Mouse (Mus musculus): Measurements from ENCODE around the gene Hoxb3. TPM values are rescaled to one million over a fixed set of nuclear protein-coding genes. Genes with fewer than 3 reads are reported as not detected.

Gene Hoxb3
- polyA plus RNA-seq, 1 experiment, result 11.0 TPM

DNA sequence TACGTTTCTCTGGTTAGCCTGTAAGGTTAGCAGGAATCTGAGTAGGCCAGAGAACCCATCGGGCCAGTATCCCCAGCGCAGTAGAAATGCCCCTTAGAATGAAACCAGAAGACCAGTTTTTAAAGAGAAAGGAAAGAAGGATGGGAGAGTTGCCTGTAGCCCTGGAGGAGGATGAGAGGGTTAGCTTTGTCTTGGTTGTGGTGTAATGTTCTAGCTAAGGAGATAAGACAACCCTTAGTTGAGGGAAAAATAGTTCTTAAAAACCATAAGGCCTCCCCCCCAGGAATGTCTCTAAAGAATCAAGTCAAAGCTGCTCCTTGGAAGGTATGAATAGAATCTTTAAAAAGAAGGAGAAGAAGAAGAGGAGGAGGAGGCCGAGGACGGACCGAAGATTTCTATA lies 388 bp upstream of the Hoxb3 start:
- Histone ChIP-seq H3K4me3 (replicated peaks; ENCODE audit: extremely low read depth, low read depth, low read length) (no peak overlapping the region), H3K4me1 (ENCODE audit: control insufficient read depth, insufficient read depth, low read length) (no peaks in the 10 kb centered on the region; the same call in none of the 2 replicates)
- no peak for DNase-seq
- TF ChIP-seq POLR2A (IDR thresholded peaks at IDR 0.05; ENCODE audit: borderline replicate concordance, extremely low read depth, low read depth, low read length), result no peak
- no peak for TF ChIP-seq CTCF (IDR thresholded peaks at IDR 0.05; ENCODE audit: insufficient read depth, low read length)
- 60% methylated on average over 6 of the region's 6 CpGs for WGBS

DNA sequence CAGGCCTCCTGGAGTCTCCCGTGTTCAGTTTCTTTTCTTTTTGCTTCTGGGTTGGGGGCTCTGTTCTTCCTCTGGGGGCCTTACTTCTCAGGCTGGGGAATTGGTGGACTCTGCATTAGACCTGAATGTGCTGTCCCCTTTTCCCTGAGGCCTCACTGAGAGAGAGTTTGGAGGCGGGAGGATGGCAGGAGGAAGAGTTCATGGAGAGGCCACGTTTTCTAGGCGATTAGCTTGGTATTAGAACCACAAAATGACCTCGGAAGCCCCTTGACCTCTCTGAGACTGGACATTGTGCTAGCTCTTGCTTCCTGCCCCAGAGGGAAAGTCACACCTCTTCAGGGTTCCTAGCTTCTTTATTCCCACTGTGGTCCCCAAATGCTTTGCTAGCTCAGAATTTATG lies 999 bp downstream of the Hoxb3 start:
- H3K4me1 ChIP-seq (ENCODE audit: control insufficient read depth, insufficient read depth, low read length), result no peaks in the 10 kb centered on the region; the same call in none of the 2 replicates
- TF ChIP-seq CTCF (IDR thresholded peaks at IDR 0.05; ENCODE audit: insufficient read depth, low read length), result no peak
- 28% methylated on average over 5 of the region's 5 CpGs for WGBS
- no peak for DNase-seq
- no peak overlapping the region for H3K4me3 ChIP-seq (replicated peaks; ENCODE audit: extremely low read depth, low read depth, low read length)

DNA sequence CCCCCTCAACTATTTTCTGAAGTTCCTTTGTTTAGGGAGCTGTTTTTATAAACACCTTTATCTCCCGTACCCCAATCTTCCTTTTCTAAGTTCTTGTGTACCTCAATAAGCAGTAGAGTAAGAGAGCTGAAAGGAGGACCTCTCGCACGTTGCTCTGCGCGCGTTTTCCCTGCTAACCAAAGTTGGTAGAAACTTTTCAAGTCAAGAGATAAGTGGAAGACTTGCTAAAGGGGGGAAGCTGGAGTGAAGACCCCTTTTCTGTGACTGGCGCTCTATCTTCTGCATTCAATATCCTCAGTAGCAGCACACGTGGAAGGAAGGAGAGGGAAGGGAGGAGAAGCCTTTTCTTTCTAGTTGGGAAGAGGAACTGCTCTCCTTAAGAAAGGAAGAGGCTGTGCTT lies 1.8 kb downstream of the Hoxb3 start:
- WGBS, result 49% methylated on average over 8 of the region's 8 CpGs

DNA sequence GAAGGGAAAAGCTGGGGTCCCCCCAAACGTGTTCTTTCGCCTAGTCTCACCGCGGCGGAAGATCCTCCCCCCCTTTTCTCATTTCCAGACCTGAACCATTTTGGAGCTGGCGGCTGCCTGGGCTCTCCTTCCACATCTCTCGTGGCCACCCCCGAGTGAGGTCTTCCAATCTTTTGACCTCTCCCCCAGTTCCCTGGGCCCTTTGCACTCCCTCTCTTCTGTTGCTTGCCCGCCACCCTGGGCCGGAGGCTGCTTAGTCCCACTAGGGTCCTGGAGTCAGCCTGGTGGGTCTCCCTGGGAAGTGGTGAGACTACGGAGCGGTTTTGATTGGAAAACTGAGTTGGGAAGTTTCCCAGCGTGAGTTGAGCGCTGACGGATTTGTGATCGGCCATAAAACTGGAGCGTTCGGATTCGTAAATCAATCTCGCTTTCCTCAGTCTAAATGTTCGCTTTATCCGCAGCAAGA lies 2.7 kb downstream of the Hoxb3 start:
- no peak for DNase-seq
- Histone ChIP-seq H3K4me1 (ENCODE audit: control insufficient read depth, insufficient read depth, low read length) (no peaks in the 10 kb centered on the region; the same call in none of the 2 replicates), H3K4me3 (replicated peaks; ENCODE audit: extremely low read depth, low read depth, low read length) (peak overlapping the region; percentile 19)
- 50% methylated on average over 22 of the region's 22 CpGs for WGBS
- TF ChIP-seq POLR2A (IDR thresholded peaks at IDR 0.05; ENCODE audit: borderline replicate concordance, extremely low read depth, low read depth, low read length) (no peak), CTCF (IDR thresholded peaks at IDR 0.05; ENCODE audit: insufficient read depth, low read length) (no peak)

More for the DNA sequence above, 1.8 kb downstream of the Hoxb3 start:
- TF ChIP-seq CTCF (IDR thresholded peaks at IDR 0.05; ENCODE audit: insufficient read depth, low read length) (no peak), POLR2A (IDR thresholded peaks at IDR 0.05; ENCODE audit: borderline replicate concordance, extremely low read depth, low read depth, low read length) (no peak)
- Histone ChIP-seq H3K4me3 (replicated peaks; ENCODE audit: extremely low read depth, low read depth, low read length) (no peak overlapping the region), H3K4me1 (ENCODE audit: control insufficient read depth, insufficient read depth, low read length) (no peaks in the 10 kb centered on the region; the same call in none of the 2 replicates)
- DNase-seq, result no peak

DNA sequence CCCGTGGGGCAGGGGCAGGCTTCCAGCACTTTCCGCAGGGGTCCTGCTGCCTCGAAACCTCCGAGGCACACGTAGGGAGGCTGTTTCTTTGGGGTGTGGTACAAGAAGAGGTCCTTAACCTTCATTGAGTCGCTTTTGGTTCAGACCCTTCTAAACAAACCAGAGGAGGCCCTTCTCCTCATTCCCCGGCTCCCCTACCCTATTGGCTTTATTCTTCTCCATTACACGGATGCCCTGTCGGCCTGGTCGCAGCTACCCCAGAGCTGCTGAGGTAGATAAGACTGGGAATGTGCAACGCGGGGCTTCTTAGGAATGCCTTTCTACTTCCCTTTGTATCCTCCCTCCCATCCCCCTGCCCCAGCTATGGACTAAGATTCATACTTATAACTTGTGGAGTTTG lies 3.6 kb downstream of the Hoxb3 start:
- Histone ChIP-seq H3K4me1 (ENCODE audit: control insufficient read depth, insufficient read depth, low read length) (no peaks in the 10 kb centered on the region; the same call in 1 of the 2 replicates), H3K4me3 (replicated peaks; ENCODE audit: extremely low read depth, low read depth, low read length) (no peak overlapping the region)
- WGBS, result 42% methylated on average over 12 of the region's 12 CpGs
- TF ChIP-seq CTCF (IDR thresholded peaks at IDR 0.05; ENCODE audit: insufficient read depth, low read length), result no peak
- TF ChIP-seq POLR2A (IDR thresholded peaks at IDR 0.05; ENCODE audit: borderline replicate concordance, extremely low read depth, low read depth, low read length), result no peak
- DNase-seq, result no peak

DNA sequence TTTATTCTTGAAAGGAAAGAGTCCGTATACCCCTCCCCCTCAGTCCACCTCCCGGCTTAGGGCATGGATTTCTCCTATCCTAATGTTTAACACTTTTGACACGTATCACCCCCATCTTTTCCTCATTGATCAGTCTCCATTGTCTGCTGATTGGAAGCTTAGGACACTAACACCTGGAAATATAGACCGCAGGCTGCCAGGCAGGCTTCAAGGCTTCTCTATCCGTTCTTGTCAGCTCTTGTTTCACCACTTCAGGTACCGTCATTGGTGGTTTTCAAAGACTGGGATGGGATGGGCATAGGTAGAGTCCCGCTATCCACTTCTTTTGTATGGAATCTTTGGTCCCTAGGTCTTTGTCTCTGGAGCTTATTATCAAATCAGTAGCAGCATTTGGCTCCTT lies 4.0 kb downstream of the Hoxb3 start:
- no peak for DNase-seq
- Histone ChIP-seq H3K4me1 (ENCODE audit: control insufficient read depth, insufficient read depth, low read length) (no peaks in the 10 kb centered on the region; the same call in 1 of the 2 replicates), H3K4me3 (replicated peaks; ENCODE audit: extremely low read depth, low read depth, low read length) (no peak overlapping the region)
- 63% methylated on average over 7 of the region's 7 CpGs for WGBS
- TF ChIP-seq CTCF (IDR thresholded peaks at IDR 0.05; ENCODE audit: insufficient read depth, low read length), result no peak
- no peak for TF ChIP-seq POLR2A (IDR thresholded peaks at IDR 0.05; ENCODE audit: borderline replicate concordance, extremely low read depth, low read depth, low read length)

DNA sequence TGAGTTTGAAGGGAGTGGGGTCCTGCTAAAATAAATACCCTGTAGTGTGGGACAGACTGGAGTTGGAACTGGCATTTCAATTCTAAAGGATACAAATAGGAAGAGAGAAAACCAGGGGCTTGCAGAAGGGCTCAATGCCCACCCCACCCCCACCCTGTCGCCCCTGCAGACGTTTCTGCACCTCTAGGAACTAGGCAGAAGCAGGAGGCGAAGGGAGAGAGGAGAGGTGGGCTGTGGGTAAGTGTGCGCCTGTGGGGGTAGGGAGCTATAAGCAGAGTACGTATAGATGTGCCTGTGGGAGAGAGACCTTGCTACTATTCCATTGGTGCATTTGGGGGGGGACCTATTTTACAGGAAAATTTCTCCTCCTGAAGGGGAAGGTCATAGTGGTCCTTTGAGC lies 4.6 kb downstream of the Hoxb3 start:
- H3K4me3 ChIP-seq (replicated peaks; ENCODE audit: extremely low read depth, low read depth, low read length), result no peak overlapping the region
- no peak for DNase-seq
- no peaks in the 10 kb centered on the region; the same call in 1 of the 2 replicates for H3K4me1 ChIP-seq (ENCODE audit: control insufficient read depth, insufficient read depth, low read length)
- 48% methylated on average over 5 of the region's 5 CpGs for WGBS
- TF ChIP-seq POLR2A (IDR thresholded peaks at IDR 0.05; ENCODE audit: borderline replicate concordance, extremely low read depth, low read depth, low read length) (no peak), CTCF (IDR thresholded peaks at IDR 0.05; ENCODE audit: insufficient read depth, low read length) (no peak)

DNA sequence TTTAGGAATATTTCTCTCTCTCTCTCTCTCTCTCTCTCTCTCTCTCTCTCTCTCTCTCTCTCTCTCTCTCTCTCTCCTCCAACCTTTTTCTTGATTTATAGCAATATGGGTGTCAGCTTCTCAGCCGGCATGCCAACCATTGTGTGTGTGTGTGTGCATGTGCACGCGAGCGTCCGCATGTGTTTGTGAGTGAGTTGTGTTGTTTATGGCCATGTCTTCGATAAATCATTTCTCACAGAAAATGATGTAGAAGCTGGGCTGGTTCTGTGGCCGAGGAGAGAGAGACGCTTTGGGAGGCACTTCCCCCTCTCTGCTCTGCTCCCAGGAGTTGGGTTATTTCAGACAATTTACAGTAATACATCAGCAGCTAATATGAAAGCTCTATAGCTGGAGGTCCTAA lies 5.5 kb downstream of the Hoxb3 start:
- no peak for DNase-seq
- Histone ChIP-seq H3K4me3 (replicated peaks; ENCODE audit: extremely low read depth, low read depth, low read length) (no peak overlapping the region), H3K4me1 (ENCODE audit: control insufficient read depth, insufficient read depth, low read length) (no peaks in the 10 kb centered on the region; the same call in 1 of the 2 replicates)
- TF ChIP-seq POLR2A (IDR thresholded peaks at IDR 0.05; ENCODE audit: borderline replicate concordance, extremely low read depth, low read depth, low read length), result no peak
- no peak for TF ChIP-seq CTCF (IDR thresholded peaks at IDR 0.05; ENCODE audit: insufficient read depth, low read length)
- 50% methylated on average over 8 of the region's 8 CpGs for WGBS

DNA sequence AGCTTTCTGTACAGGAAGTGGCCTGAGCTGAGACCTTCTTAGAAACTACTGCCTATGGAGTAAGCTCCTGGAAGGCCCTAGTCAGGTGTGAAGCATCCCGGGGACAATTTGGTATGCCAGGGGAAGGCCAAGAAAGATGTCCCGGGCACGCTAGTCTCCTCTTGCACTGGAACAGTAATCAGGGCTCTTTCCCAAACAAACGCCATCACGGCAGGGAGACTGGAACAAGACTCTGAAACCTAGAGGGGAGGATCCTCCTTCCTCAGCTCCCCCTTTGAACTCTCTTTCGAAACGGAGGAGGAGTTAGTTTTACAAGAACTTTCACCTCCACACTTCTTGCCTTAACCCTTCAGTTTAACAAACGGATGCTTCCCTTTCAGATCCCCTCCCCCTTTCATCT lies 9.0 kb downstream of the Hoxb3 start:
- peak overlapping the region; percentile 49 for H3K4me3 ChIP-seq (replicated peaks; ENCODE audit: extremely low read depth, low read depth, low read length)
- 36% methylated on average over 8 of the region's 8 CpGs for WGBS

DNA sequence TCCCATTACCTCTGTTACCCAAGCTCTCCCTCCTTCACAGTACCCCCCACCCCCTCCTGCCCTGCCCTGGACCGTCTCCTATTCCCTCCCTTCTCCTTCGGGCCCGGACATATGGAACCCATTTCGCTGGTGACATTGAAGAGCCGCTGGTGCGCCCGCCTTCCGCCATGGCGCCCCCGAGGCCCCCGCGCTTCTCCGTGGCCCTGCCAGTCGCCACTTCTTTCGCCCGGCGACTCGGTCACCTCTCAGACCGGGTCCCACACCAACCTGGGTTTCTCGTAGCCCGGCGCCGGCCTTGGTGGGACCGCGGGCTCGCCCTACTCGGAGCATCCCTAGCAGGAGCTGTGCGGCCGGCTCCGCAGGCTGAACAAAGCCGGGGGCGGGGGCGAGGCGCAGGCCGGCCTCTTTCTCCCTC lies 9.5 kb downstream of the Hoxb3 start:
- no peak for TF ChIP-seq CTCF (IDR thresholded peaks at IDR 0.05; ENCODE audit: insufficient read depth, low read length)
- no peak for TF ChIP-seq POLR2A (IDR thresholded peaks at IDR 0.05; ENCODE audit: borderline replicate concordance, extremely low read depth, low read depth, low read length)
- DNase-seq, result no peak
- H3K4me3 ChIP-seq (replicated peaks; ENCODE audit: extremely low read depth, low read depth, low read length), result peak overlapping the region; percentile 49
- 33% methylated on average over 35 of the region's 35 CpGs for WGBS
- H3K4me1 ChIP-seq (ENCODE audit: control insufficient read depth, insufficient read depth, low read length), result no peaks in the 10 kb centered on the region; the same call in 1 of the 2 replicates

More for the DNA sequence above, 9.0 kb downstream of the Hoxb3 start:
- no peak for DNase-seq
- TF ChIP-seq POLR2A (IDR thresholded peaks at IDR 0.05; ENCODE audit: borderline replicate concordance, extremely low read depth, low read depth, low read length), result no peak
- TF ChIP-seq CTCF (IDR thresholded peaks at IDR 0.05; ENCODE audit: insufficient read depth, low read length), result no peak
- H3K4me1 ChIP-seq (ENCODE audit: control insufficient read depth, insufficient read depth, low read length), result no peaks in the 10 kb centered on the region; the same call in 1 of the 2 replicates
